Mouse (Mus musculus) limb, embryonic 14.5 days (tissue): ENCODE measurements around the gene Trmt44. TPM values are rescaled to one million over a fixed set of nuclear protein-coding genes. Genes with fewer than 3 reads are reported as not detected.

Experiments used
- ATAC-seq: fragments of 200-750 bp; cut with Nextera tagmentation; 2 replicates; pipeline ENCODE4 v1.8.0; 2017; ENCODE audit warnings: low read depth, moderate number of reproducible peaks, moderate TSS enrichment; ENCODE audit not compliant: low FRiP score
- DNase-seq: peaks from one replicate; pipeline ENCODE4 v3.0.0-alpha.2; 2015; ENCODE audit warnings: low spot score
- H3K27ac ChIP-seq: fragments of 300-500 bp; sonication (generic); replicated peaks from 2 replicates; pipeline ENCODE4 v1.5.1; 2014; ENCODE audit warnings: low read depth, mild to moderate bottlenecking, low read length, moderate library complexity, mixed read lengths
- H3K27me3 ChIP-seq: fragments of 300-500 bp; sonication (generic); 2 replicates; pipeline ENCODE4 v1.6.1; 2014; ENCODE audit warnings: low read length, mixed read lengths; ENCODE audit not compliant: control insufficient read depth, insufficient read depth
- H3K36me3 ChIP-seq: fragments of 300-500 bp; sonication (generic); 2 replicates; pipeline ENCODE4 v1.6.1; 2014; ENCODE audit warnings: mild to moderate bottlenecking, low read length, moderate library complexity, mixed read lengths; ENCODE audit not compliant: control insufficient read depth, insufficient read depth
- H3K4me1 ChIP-seq: fragments of 300-500 bp; sonication (generic); 2 replicates; pipeline ENCODE4 v1.6.1; 2014; ENCODE audit warnings: antibody characterized with exemption, low read length, mixed read lengths; ENCODE audit not compliant: control insufficient read depth, insufficient read depth
- H3K4me2 ChIP-seq: fragments of 300-500 bp; sonication (generic); replicated peaks from 2 replicates; pipeline ENCODE4 v1.6.1; 2014; ENCODE audit warnings: low read depth, mild to moderate bottlenecking, low read length, moderate library complexity; ENCODE audit not compliant: severe bottlenecking
- H3K4me3 ChIP-seq: fragments of 300-500 bp; sonication (generic); replicated peaks from 2 replicates; pipeline ENCODE4 v1.5.1; 2014; ENCODE audit warnings: low read length
- H3K9ac ChIP-seq: fragments of 300-500 bp; sonication (generic); 2 replicates; pipeline ENCODE4 v1.6.1; 2014; ENCODE audit warnings: mild to moderate bottlenecking, low read depth, low read length, moderate library complexity; ENCODE audit not compliant: severe bottlenecking
- H3K9me3 ChIP-seq: fragments of 300-500 bp; sonication (generic); 2 replicates; pipeline ENCODE4 v1.6.1; 2016; ENCODE audit warnings: low read length; ENCODE audit not compliant: control insufficient read depth
- POLR2A ChIP-seq: fragments of 200-500 bp; IDR thresholded peaks from 2 replicates; pipeline ENCODE4 v1.8.0; 2012; ENCODE audit warnings: inconsistent platforms, mild to moderate bottlenecking, moderate library complexity, borderline replicate concordance; ENCODE audit not compliant: insufficient read depth, insufficient read length; ENCODE audit errors: extremely low read depth
- WGBS: fragments of 180-500 bp; shearing (Covaris S2); extraction: QIAGEN DNeasy Blood & Tissue Kit; methylation state at CpG from one replicate; pipeline ENCODE4 v1.1.7; 2014; 5-methylcytosine and 5-hydroxymethylcytosine counted together
- polyA plus RNA-seq, 2 experiments: library from polyadenylated mRNA; depleted of rRNA in 1 of 2; stranded (reverse) in 1 of 2; unstranded in 1 of 2; fragments of >200 nt; fragmentation: Nextera tagmentation in 1 of 2; extraction: Ambion mirVana in 1 of 2; gene quantifications; 2 replicates each; pipeline versions ENCODE4 v1.2.1 to v1.2.3; 2012 to 2014

Gene Trmt44
- polyA plus RNA-seq, 2 experiments: 7.6 to 8.3 TPM

- no peak overlapping the region for H3K4me2 ChIP-seq
- ATAC-seq: no peak; the same call in 1 of the 2 replicates
- no peak overlapping the region for H3K27ac ChIP-seq
- no peaks in the 10 kb centered on the region for H3K9me3 ChIP-seq
- WGBS: 83% methylated on average over 18 of the region's 18 CpGs
- H3K27me3 ChIP-seq: no peaks in the 10 kb centered on the region
- H3K9ac ChIP-seq: no peak overlapping the region
- no peak for TF ChIP-seq POLR2A
- DNase-seq: no peak
- peaks cover 52% of the 10 kb centered on the region for H3K36me3 ChIP-seq
- H3K4me3 ChIP-seq: no peak overlapping the region
- no peaks in the 10 kb centered on the region for H3K4me1 ChIP-seq
Measured at GRCm38 (mm10) chr5:35596169-35597160, 21.6 kb upstream of the Trmt44 start.

GRCm38 (mm10) chr5:35595706-35596105 is 20.8 kb upstream of the Trmt44 start:
- H3K36me3 ChIP-seq: peaks cover 51% of the 10 kb centered on the region
- DNase-seq: peak; percentile 88

GRCm38 (mm10) chr5:35594768-35595167 is 19.9 kb upstream of the Trmt44 start:
- no peak for ATAC-seq
- 80% methylated on average over 4 of the region's 4 CpGs for WGBS

More at GRCm38 (mm10) chr5:35595706-35596105, 20.8 kb upstream of the Trmt44 start:
- H3K27me3 ChIP-seq: no peaks in the 10 kb centered on the region
- no peak overlapping the region for H3K9ac ChIP-seq
- H3K4me2 ChIP-seq: no peak overlapping the region
- ATAC-seq: no peak; the same call in 1 of the 2 replicates
- TF ChIP-seq POLR2A: no peak
- no peak overlapping the region for H3K27ac ChIP-seq
- H3K9me3 ChIP-seq: no peaks in the 10 kb centered on the region
- no peaks in the 10 kb centered on the region for H3K4me1 ChIP-seq
- 19% methylated on average over 4 of the region's 4 CpGs for WGBS
- no peak overlapping the region for H3K4me3 ChIP-seq

DNA sequence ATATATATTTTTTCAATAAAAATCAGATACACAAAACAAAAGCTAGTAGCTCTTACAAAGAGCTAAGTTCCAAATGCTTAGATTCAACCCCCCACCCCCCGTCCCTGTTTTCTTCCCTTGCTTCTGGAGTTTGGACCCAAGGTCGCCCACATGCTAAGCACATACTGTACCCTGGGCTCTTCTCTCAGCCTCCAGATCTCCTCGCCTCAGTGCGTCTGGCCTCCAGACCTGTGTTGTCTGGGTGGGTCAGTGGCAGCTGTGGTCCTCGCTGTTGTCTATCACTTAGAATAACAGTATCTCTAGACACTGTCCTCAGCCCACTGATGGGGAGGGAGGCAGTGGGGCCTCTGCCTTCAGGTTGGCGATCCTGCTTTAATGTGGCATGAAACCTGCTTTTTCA is 18.4 kb upstream of the Trmt44 start:
- H3K36me3 ChIP-seq: peaks cover 58% of the 10 kb centered on the region
- no peak overlapping the region for H3K9ac ChIP-seq
- TF ChIP-seq POLR2A: no peak
- H3K9me3 ChIP-seq: no peaks in the 10 kb centered on the region
- ATAC-seq: no peak
- H3K4me3 ChIP-seq: no peak overlapping the region
- H3K4me2 ChIP-seq: no peak overlapping the region
- DNase-seq: no peak
- H3K4me1 ChIP-seq: no peaks in the 10 kb centered on the region
- H3K27ac ChIP-seq: no peak overlapping the region
- no peaks in the 10 kb centered on the region for H3K27me3 ChIP-seq
- 86% methylated on average over 6 of the region's 6 CpGs for WGBS

More at GRCm38 (mm10) chr5:35594768-35595167, 19.9 kb upstream of the Trmt44 start:
- H3K9me3 ChIP-seq: no peaks in the 10 kb centered on the region
- DNase-seq: no peak
- no peak overlapping the region for H3K4me3 ChIP-seq
- H3K9ac ChIP-seq: no peak overlapping the region
- no peak overlapping the region for H3K4me2 ChIP-seq
- peaks cover 52% of the 10 kb centered on the region for H3K36me3 ChIP-seq
- H3K27ac ChIP-seq: no peak overlapping the region
- no peak for TF ChIP-seq POLR2A
- H3K27me3 ChIP-seq: no peaks in the 10 kb centered on the region
- H3K4me1 ChIP-seq: no peaks in the 10 kb centered on the region

DNA sequence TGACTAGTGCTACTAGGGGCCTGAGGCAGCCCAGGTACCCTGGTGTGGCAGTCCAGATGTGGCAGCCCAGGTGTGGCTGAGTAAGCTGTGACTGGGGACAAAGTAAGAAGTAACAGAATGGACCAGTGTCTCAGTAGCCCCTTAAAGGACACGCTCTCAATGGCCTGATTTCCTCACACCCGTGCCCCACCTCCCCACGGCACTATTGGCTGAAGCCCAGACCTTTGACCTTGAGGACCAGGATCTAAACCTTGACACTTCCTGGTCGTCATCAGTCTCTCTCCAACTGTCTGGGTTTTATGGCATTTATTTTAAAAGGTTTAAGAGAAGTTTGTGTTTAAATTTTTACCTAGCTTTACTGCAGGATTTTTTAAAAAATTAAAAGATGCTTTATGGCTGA is 18.0 kb upstream of the Trmt44 start:
- WGBS: 54% methylated on average over 4 of the region's 4 CpGs
- Histone ChIP-seq H3K36me3 (peaks cover 63% of the 10 kb centered on the region), H3K9ac (no peak overlapping the region), H3K4me2 (no peak overlapping the region), H3K27ac (no peak overlapping the region), H3K9me3 (no peaks in the 10 kb centered on the region), H3K4me3 (no peak overlapping the region), H3K4me1 (no peaks in the 10 kb centered on the region), H3K27me3 (no peaks in the 10 kb centered on the region)
- TF ChIP-seq POLR2A: no peak
- DNase-seq (no peak), ATAC-seq (no peak)
